Mouse (Mus musculus) CH12.LX (cell line): Measurements from ENCODE around the gene Olfr1061. TPM values are rescaled to one million over a fixed set of nuclear protein-coding genes. Genes with fewer than 3 reads are reported as not detected.
"Not testable (repeated sequence)": the region's sequence is repeated elsewhere in the genome, so short reads cannot be mapped to it uniquely, and the experiment has no call there.

Experiments used
- DNase-seq: peaks from one replicate; pipeline ENCODE4 v3.0.0-alpha.2; 2013; ENCODE audit errors: extremely low read depth
- H3K27ac ChIP-seq: 2 replicates; pipeline ENCODE4 v1.5.1; 2012; ENCODE audit warnings: low read depth, mild to moderate bottlenecking, control low read depth, moderate library complexity; ENCODE audit not compliant: insufficient read depth
- H3K27me3 ChIP-seq: replicated peaks from 2 replicates; pipeline ENCODE3; 2012; ENCODE audit warnings: inconsistent platforms
- H3K36me3 ChIP-seq, 2 experiments: replicated peaks in 1 of 2; 2 replicates each; pipeline versions ENCODE3 to v1.6.1; 2012; ENCODE audit warnings: inconsistent platforms in 1 of 2, low read length in 1 of 2, mild to moderate bottlenecking in 1 of 2, mixed read lengths in 1 of 2, moderate library complexity in 1 of 2; ENCODE audit not compliant: control insufficient read depth in 1 of 2, insufficient read depth in 1 of 2
- H3K4me1 ChIP-seq, 2 experiments: 2 replicates each; pipeline ENCODE4 v1.6.1; 2012; ENCODE audit warnings: inconsistent platforms in 1 of 2, moderate library complexity in 1 of 2; ENCODE audit not compliant: insufficient read depth in 2 of 2, control insufficient read depth in 1 of 2
- H3K4me2 ChIP-seq: 2 replicates; pipeline ENCODE4 v1.6.1; 2012; ENCODE audit warnings: low read depth, mild to moderate bottlenecking, control low read depth; ENCODE audit not compliant: poor library complexity, insufficient read depth, severe bottlenecking
- H3K4me3 ChIP-seq, 3 experiments: fragments of 150-350 bp in 1 of 3; sonication (generic) in 1 of 3; replicated peaks in 1 of 3; 2 replicates each; pipeline versions ENCODE3 to v1.5.1; 2011 to 2012; ENCODE audit warnings: low read depth in 2 of 3, low read length in 2 of 3, mild to moderate bottlenecking in 2 of 3, moderate library complexity in 2 of 3, control low read depth in 1 of 3, improper control_type of control experiment in 1 of 3, inconsistent platforms in 1 of 3, mixed read lengths in 1 of 3; ENCODE audit not compliant: poor library complexity in 1 of 3
- H3K79me2 ChIP-seq: replicated peaks from 2 replicates; pipeline ENCODE4 v1.6.1; 2012; ENCODE audit warnings: mild to moderate bottlenecking, moderate library complexity; ENCODE audit not compliant: control insufficient read depth, poor library complexity, insufficient read depth, severe bottlenecking; ENCODE audit errors: extremely low read depth
- H3K9ac ChIP-seq: 2 replicates; pipeline ENCODE4 v1.6.1; 2012; ENCODE audit warnings: low read depth, mild to moderate bottlenecking, control low read depth, moderate library complexity; ENCODE audit not compliant: insufficient read depth
- H3K9me3 ChIP-seq: replicated peaks from 2 replicates; pipeline ENCODE3; 2012; ENCODE audit warnings: low read length, inconsistent platforms, mixed read lengths
- BHLHE40 ChIP-seq: IDR thresholded peaks from 2 replicates; pipeline ENCODE4 v1.6.1; 2011; ENCODE audit warnings: mild to moderate bottlenecking, low read depth, low read length, improper control_type of control experiment
- CHD1 ChIP-seq: IDR thresholded peaks from 2 replicates; pipeline ENCODE4 v1.6.1; 2012; ENCODE audit warnings: low read depth, low read length, improper control_type of control experiment, inconsistent platforms
- CHD2 ChIP-seq: IDR thresholded peaks from 2 replicates; pipeline ENCODE4 v1.6.1; 2011; ENCODE audit warnings: low read length, improper control_type of control experiment
- E2F4 ChIP-seq: IDR thresholded peaks from 2 replicates; pipeline ENCODE4 v1.6.1; 2011; ENCODE audit warnings: low read depth, low read length, improper control_type of control experiment; ENCODE audit not compliant: insufficient replicate concordance
- ETS1 ChIP-seq: conservative IDR thresholded peaks from 2 replicates; pipeline ENCODE4 v1.6.1; 2012; ENCODE audit warnings: low read depth, mild to moderate bottlenecking, inconsistent platforms, low read length, improper control_type of control experiment, moderate library complexity
- HCFC1 ChIP-seq: IDR thresholded peaks from 2 replicates; pipeline ENCODE4 v1.6.1; 2012; ENCODE audit warnings: low read depth, mild to moderate bottlenecking, inconsistent platforms, low read length, improper control_type of control experiment
- IRF4 ChIP-seq: IDR thresholded peaks from 2 replicates; pipeline ENCODE4 v1.6.1; 2014; ENCODE audit warnings: low read depth, mild to moderate bottlenecking, inconsistent platforms, low read length, improper control_type of control experiment
- MAFK ChIP-seq: IDR thresholded peaks from 2 replicates; pipeline ENCODE4 v1.6.1; 2011; ENCODE audit warnings: low read length, improper control_type of control experiment; ENCODE audit not compliant: insufficient replicate concordance
- MAZ ChIP-seq: IDR thresholded peaks from 2 replicates; pipeline ENCODE4 v1.6.1; 2012; ENCODE audit warnings: low read depth, mild to moderate bottlenecking, inconsistent platforms, low read length, improper control_type of control experiment, moderate library complexity
- POLR2A ChIP-seq: IDR thresholded peaks from 2 replicates; pipeline ENCODE4 v1.6.1; 2011; ENCODE audit warnings: low read depth, mild to moderate bottlenecking, improper control_type of control experiment, low read length
- POLR2AphosphoS2 ChIP-seq: IDR thresholded peaks from 2 replicates; pipeline ENCODE4 v1.6.1; 2011; ENCODE audit warnings: low read depth, low read length, improper control_type of control experiment
- RCOR1 ChIP-seq: conservative IDR thresholded peaks from 2 replicates; pipeline ENCODE4 v1.6.1; 2012; ENCODE audit warnings: low read depth, mild to moderate bottlenecking, inconsistent platforms, low read length, improper control_type of control experiment
- UBTF ChIP-seq: IDR thresholded peaks from 2 replicates; pipeline ENCODE4 v1.6.1; 2012; ENCODE audit warnings: low read depth, mild to moderate bottlenecking, inconsistent platforms, low read length, improper control_type of control experiment, moderate library complexity
- USF1 ChIP-seq: IDR thresholded peaks from 2 replicates; pipeline ENCODE4 v1.6.1; 2014; ENCODE audit warnings: low read depth, mild to moderate bottlenecking, inconsistent platforms, low read length, improper control_type of control experiment
- ZC3H11A ChIP-seq: IDR thresholded peaks from 2 replicates; pipeline ENCODE4 v1.6.1; 2012; ENCODE audit warnings: low read depth, mild to moderate bottlenecking, inconsistent platforms, low read length, improper control_type of control experiment
- ZKSCAN1 ChIP-seq: IDR thresholded peaks from 2 replicates; pipeline ENCODE4 v1.6.1; 2012; ENCODE audit warnings: low read depth, inconsistent platforms, low read length, improper control_type of control experiment, borderline replicate concordance
- ZNF384 ChIP-seq: IDR thresholded peaks from 2 replicates; pipeline ENCODE4 v1.6.1; 2012; ENCODE audit warnings: low read depth, low read length, improper control_type of control experiment, inconsistent platforms
- dilution Hi-C: fragments of 300-500 bp; cut with MboI; formaldehyde crosslinking; loops from 2 replicates; pipeline ENCODE4 v1.14.3; 2020; ENCODE audit warnings: low sequenced_read_pairs; ENCODE audit not compliant: extremely low pct_unique_long_range_greater_than_20kb, extremely low pct_ligation_motif_present
- in situ Hi-C: fragments of 300-500 bp; cut with MboI; formaldehyde crosslinking; loops from 3 replicates; pipeline ENCODE4 v1.14.3; 2019; ENCODE audit warnings: low sequenced_read_pairs, low pct_ligation_motif_present, low pct_unique_long_range_greater_than_20kb, mixed read lengths
- polyA plus RNA-seq: library from polyadenylated mRNA; unstranded; fragments of >175 nt; gene quantifications from 2 replicates; pipeline ENCODE4 v1.2.1, GENCODE M21; 2012; ENCODE audit warnings: low read depth; ENCODE audit not compliant: insufficient read length
- total RNA-seq, 2 experiments: library from RNA; depleted of rRNA; stranded (reverse); fragments of 300-350 nt in 1 of 2; fragments of >200 nt in 1 of 2; gene quantifications; 2 replicates each; pipeline ENCODE4 v1.2.3; 2012 to 2014

The Olfr1061 gene
- total and polyA plus RNA-seq, 3 experiments = not detected

DNA sequence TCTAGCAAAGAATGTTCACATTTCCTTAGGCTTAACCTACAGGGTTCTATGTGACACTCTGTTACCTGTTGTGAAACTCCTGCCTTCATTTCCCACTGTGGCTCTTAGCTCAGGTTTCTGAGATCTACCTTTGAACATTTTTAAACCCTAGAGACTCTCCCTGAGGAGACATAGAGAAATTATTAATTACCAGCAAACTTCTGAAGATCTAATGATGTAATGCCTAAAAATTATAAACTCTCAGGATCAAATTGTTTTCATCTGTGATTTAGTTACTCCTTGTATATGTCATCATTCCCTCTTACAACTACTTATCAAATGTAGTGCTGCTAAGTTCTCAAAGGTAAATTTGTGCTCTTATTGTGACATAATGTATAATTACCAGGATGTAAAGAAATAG lies 25.4 kb downstream of the Olfr1061 start, which contains the start of gene Olfr1058:
Olfr1058 (minus strand) TSS at position 101 of the 400 bp plus-strand sequence.
- H3K27me3 ChIP-seq, H3K9me3 ChIP-seq, dilution Hi-C loops: not testable (repeated sequence)

GRCm38 (mm10) chr2:86378293-86378692 lies 35.6 kb downstream of the Olfr1061 start, which contains the start of gene Olfr1057:
Gene Olfr1057, minus strand, starts transcription at chr2:86378393.
- no peaks in the 10 kb centered on the region for H3K27me3 ChIP-seq
- H3K79me2 ChIP-seq = no peaks in the 10 kb centered on the region
- dilution Hi-C loops = no loop called here
- H3K4me2 ChIP-seq = no peak within 1 kb of the TSS
- no peak within 1 kb of the TSS for H3K9ac ChIP-seq
- TF ChIP-seq CHD2 = no peak
- no peak for TF ChIP-seq HCFC1
- TF ChIP-seq ZNF384 = no peak
- no peak for TF ChIP-seq RCOR1
- TF ChIP-seq ZC3H11A = no peak
- no peak for TF ChIP-seq E2F4
- TF ChIP-seq BHLHE40 = no peak
- TF ChIP-seq ETS1 = no peak
- no peak for TF ChIP-seq POLR2A
- TF ChIP-seq ZKSCAN1 = no peak
- TF ChIP-seq POLR2AphosphoS2 = no peak
- no peak for TF ChIP-seq MAFK
- no peak for TF ChIP-seq MAZ
- no peak for TF ChIP-seq UBTF
- no peak for TF ChIP-seq IRF4
- no peak for TF ChIP-seq USF1
- TF ChIP-seq CHD1 = no peak
- H3K27ac ChIP-seq = no peak within 1 kb of the TSS
- no peaks in the 10 kb centered on the region for H3K36me3 ChIP-seq
- H3K9me3 ChIP-seq = peaks cover 4% of the 10 kb centered on the region
- DNase-seq = no peak
- H3K4me1 ChIP-seq = no peaks in the 10 kb centered on the region
- H3K4me3 ChIP-seq = no peak within 1 kb of the TSS
- in situ Hi-C loops = no loop called here

More for the DNA sequence above, 25.4 kb downstream of the Olfr1061 start, which contains the start of gene Olfr1058:
- in situ Hi-C loops, H3K4me1 ChIP-seq, H3K4me2 ChIP-seq, H3K79me2 ChIP-seq, DNase-seq, H3K36me3 ChIP-seq, H3K9ac ChIP-seq, H3K27ac ChIP-seq, H3K4me3 ChIP-seq: not testable (repeated sequence)

- H3K4me3 ChIP-seq, H3K79me2 ChIP-seq, H3K27ac ChIP-seq, H3K9me3 ChIP-seq, in situ Hi-C loops, DNase-seq, H3K4me2 ChIP-seq, H3K36me3 ChIP-seq, H3K27me3 ChIP-seq, H3K9ac ChIP-seq, H3K4me1 ChIP-seq, dilution Hi-C loops: not testable (repeated sequence)
Measured at GRCm38 (mm10) chr2:86366342-86366741, 47.5 kb downstream of the Olfr1061 start.
